Mouse (Mus musculus) limb, embryonic 13.5 days (tissue): ENCODE data around the gene Gbp3. TPM values are rescaled to one million over a fixed set of nuclear protein-coding genes. Genes with fewer than 3 reads are reported as not detected.
A peak's percentile ranks its signal among the peaks of the same experiment; 100 is the strongest.
"Not testable (repeated sequence)": the region's sequence is repeated elsewhere in the genome, so short reads cannot be mapped to it uniquely, and the experiment has no call there.

Experiments used
- ATAC-seq: fragments of 200-750 bp; cut with Nextera tagmentation; 2 replicates; pipeline ENCODE4 v1.8.0; 2017; ENCODE audit warnings: low read depth, moderate number of reproducible peaks, moderate TSS enrichment; ENCODE audit not compliant: low FRiP score
- H3K27ac ChIP-seq: fragments of 300-500 bp; sonication (generic); 2 replicates; pipeline ENCODE4 v1.5.1; 2015; ENCODE audit warnings: inconsistent platforms, mild to moderate bottlenecking, moderate library complexity
- H3K27me3 ChIP-seq: fragments of 300-500 bp; sonication (generic); 2 replicates; pipeline ENCODE4 v1.6.1; 2015; ENCODE audit warnings: mild to moderate bottlenecking, inconsistent platforms
- H3K36me3 ChIP-seq: fragments of 300-500 bp; sonication (generic); 2 replicates; pipeline ENCODE4 v1.6.1; 2015; ENCODE audit warnings: inconsistent platforms, mild to moderate bottlenecking, moderate library complexity
- H3K4me1 ChIP-seq: fragments of 300-500 bp; sonication (generic); 2 replicates; pipeline ENCODE4 v1.6.1; 2015; ENCODE audit warnings: inconsistent platforms
- H3K4me2 ChIP-seq: fragments of 300-500 bp; sonication (generic); replicated peaks from 2 replicates; pipeline ENCODE4 v1.6.1; 2015; ENCODE audit warnings: inconsistent platforms, mild to moderate bottlenecking, moderate library complexity
- H3K4me3 ChIP-seq: fragments of 300-500 bp; sonication (generic); 2 replicates; pipeline ENCODE4 v1.5.1; 2015; ENCODE audit warnings: moderate library complexity, mild to moderate bottlenecking, inconsistent platforms
- H3K9ac ChIP-seq: fragments of 300-500 bp; sonication (generic); 2 replicates; pipeline ENCODE4 v1.6.1; 2015; ENCODE audit warnings: mild to moderate bottlenecking, inconsistent platforms
- H3K9me3 ChIP-seq: fragments of 300-500 bp; sonication (generic); 2 replicates; pipeline ENCODE4 v1.6.1; 2016; ENCODE audit warnings: inconsistent platforms
- WGBS: fragments of 180-500 bp; shearing (Covaris S2); methylation state at CpG from one replicate; pipeline ENCODE4 v1.1.7; 2015; 5-methylcytosine and 5-hydroxymethylcytosine counted together
- polyA plus RNA-seq: library from polyadenylated mRNA; unstranded; fragments of >200 nt; fragmentation: Nextera tagmentation; extraction: Ambion mirVana; gene quantifications from 2 replicates; pipeline ENCODE4 v1.2.1, GENCODE M21; 2015

Gbp3 gene
- polyA plus RNA-seq, 1 experiment from 2014 or later, result 1.1 TPM

DNA sequence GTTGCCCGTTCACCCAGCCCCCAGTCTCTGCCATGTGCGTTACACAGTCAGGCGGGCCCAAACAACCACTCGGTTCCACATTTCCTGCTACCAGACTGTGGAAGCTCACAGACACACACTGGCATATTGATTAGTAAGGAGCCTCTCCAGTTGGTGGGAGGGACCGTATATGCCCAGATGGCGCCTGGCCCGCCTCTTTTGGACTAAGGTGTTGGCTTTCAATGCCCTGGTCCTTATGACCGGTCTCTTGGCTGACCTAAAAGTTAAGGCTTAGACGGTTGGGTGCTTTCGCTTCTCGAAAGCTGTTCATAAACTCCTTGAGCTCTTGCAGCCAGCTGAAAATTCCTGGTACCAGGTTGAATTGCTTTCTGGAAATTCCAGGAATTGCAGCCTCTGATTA lies 4.2 kb upstream of the Gbp3 start:
- WGBS, result 86% methylated on average over 11 of the region's 11 CpGs
- no peak overlapping the region for H3K9ac ChIP-seq
- no peaks in the 10 kb centered on the region for H3K9me3 ChIP-seq
- peaks cover 3% of the 10 kb centered on the region; the same call in 1 of the 2 replicates for H3K4me1 ChIP-seq
- no peak for ATAC-seq
- H3K36me3 ChIP-seq, result no peaks in the 10 kb centered on the region
- H3K27ac ChIP-seq, result no peak overlapping the region
- no peak overlapping the region for H3K4me2 ChIP-seq
- no peaks in the 10 kb centered on the region for H3K27me3 ChIP-seq
- no peak overlapping the region for H3K4me3 ChIP-seq

DNA sequence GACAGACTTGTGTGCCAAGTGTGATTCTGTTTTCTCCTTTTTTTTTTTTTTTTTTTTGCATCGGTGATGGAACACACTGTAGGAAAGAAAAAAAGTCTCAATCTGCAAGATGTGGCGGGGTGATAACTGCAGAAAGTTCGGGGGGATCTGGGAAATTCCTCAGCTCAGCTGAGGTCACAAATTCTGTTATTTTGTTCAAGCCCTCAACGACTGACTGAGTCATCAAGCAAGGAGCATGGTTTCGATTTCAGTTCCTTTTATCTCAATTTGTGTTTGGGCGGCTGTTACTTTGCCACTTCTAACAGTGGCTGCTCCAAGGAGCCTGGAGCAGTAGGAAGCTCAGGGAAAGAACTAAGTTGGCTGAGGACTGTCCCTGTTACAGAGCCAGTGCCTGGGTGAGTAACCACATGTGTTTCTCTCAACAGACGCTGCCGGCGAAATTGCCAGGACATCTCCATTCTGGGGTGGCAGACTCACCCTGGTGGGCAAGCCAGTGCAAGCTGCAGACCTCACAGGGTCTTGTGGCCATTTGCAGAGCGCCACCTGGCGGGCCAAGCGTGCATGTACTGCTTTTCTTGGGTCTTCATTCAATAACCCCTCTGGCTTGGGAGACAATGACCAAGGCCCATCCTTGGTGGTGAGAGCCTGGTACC lies 596 bp downstream of the Gbp3 start:
- Histone ChIP-seq H3K4me2 (peak overlapping the region; percentile 63), H3K9me3 (no peaks in the 10 kb centered on the region), H3K4me3 (peak overlapping the region; percentile 38), H3K27ac (no peak overlapping the region), H3K4me1 (peaks cover 3% of the 10 kb centered on the region; the same call in 1 of the 2 replicates), H3K27me3 (no peaks in the 10 kb centered on the region), H3K9ac (peak overlapping the region; percentile 31), H3K36me3 (no peaks in the 10 kb centered on the region)
- peak; percentile 69 for ATAC-seq
- 9% methylated on average over 12 of the region's 12 CpGs for WGBS

DNA sequence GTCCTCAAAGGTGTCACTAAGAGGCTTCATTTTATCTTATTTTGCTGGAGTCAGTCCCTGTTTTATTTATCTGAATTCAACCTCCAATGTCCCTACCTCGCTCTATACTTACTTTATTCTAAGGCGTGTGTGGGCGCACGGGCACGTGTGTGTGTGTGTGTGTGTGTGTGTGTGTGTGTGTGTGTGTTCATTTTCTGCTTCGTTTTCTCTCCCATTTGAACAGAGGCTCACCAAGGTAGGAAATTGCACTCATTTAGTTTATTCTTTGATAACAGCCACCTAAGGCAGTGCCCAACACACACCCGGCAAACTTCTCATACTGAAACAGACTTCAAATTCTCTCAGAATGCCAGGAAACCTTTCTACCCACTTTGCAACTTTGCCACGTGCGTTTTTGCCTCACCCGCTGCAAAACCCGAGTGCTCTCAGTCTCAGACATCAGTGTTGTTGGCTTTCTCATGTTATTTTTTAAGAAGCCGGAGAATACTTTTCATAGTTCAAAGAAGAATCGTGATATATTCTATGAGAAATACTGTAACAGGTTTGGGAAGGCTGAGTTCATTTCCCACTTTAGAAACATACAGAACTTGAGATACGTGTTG lies 1.3 kb downstream of the Gbp3 start:
- H3K4me2 ChIP-seq, result no peak overlapping the region
- H3K36me3 ChIP-seq, result no peaks in the 10 kb centered on the region
- WGBS, result 88% methylated on average over 14 of the region's 14 CpGs
- no peak overlapping the region for H3K27ac ChIP-seq
- ATAC-seq, result no peak
- no peaks in the 10 kb centered on the region for H3K9me3 ChIP-seq
- no peaks in the 10 kb centered on the region for H3K27me3 ChIP-seq
- no peak overlapping the region for H3K4me3 ChIP-seq
- H3K9ac ChIP-seq, result no peak overlapping the region
- H3K4me1 ChIP-seq, result peaks cover 3% of the 10 kb centered on the region; the same call in 1 of the 2 replicates

DNA sequence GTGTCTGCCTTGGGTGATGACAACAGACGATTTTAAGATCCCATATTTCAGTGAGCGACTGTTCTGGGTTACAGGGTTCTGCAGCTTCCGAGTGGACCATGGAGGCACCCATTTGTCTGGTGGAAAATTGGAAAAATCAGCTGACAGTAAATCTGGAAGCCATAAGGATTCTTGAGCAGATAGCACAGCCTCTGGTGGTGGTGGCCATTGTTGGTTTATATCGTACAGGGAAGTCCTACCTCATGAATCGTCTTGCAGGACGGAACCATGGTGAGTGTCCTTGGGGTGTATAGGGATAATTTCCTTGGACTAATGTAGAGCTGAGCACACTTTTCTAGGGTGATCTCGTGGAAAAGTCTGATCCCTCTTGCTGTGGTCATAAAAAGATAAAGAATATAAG lies 1.8 kb downstream of the Gbp3 start:
- Histone ChIP-seq H3K4me3 (no peak overlapping the region), H3K4me2 (no peak overlapping the region), H3K9me3 (no peaks in the 10 kb centered on the region), H3K4me1 (peaks cover 3% of the 10 kb centered on the region; the same call in 1 of the 2 replicates), H3K27ac (no peak overlapping the region), H3K36me3 (no peaks in the 10 kb centered on the region), H3K27me3 (no peaks in the 10 kb centered on the region), H3K9ac (no peak overlapping the region)
- ATAC-seq, result no peak
- WGBS, result 80% methylated on average over 7 of the region's 7 CpGs

- not testable (repeated sequence) for H3K4me2 ChIP-seq, H3K27ac ChIP-seq, H3K9me3 ChIP-seq, H3K9ac ChIP-seq, H3K4me1 ChIP-seq, H3K4me3 ChIP-seq, ATAC-seq, H3K27me3 ChIP-seq, H3K36me3 ChIP-seq
- WGBS, result 53% methylated on average over 5 of the region's 5 CpGs
Observed at GRCm38 (mm10) chr3:142567490-142567889, 7.7 kb downstream of the Gbp3 start.

GRCm38 (mm10) chr3:142570738-142571137 lies 10.9 kb downstream of the Gbp3 start:
- 0 out of 2 replicates have a peak overlapping the region, but pooled peaks have one; percentile 7 for H3K27ac ChIP-seq
- no peaks in the 10 kb centered on the region for H3K36me3 ChIP-seq
- no peak for ATAC-seq
- 90% methylated on average over 4 of the region's 4 CpGs for WGBS
- no peaks in the 10 kb centered on the region for H3K4me1 ChIP-seq
- no peak overlapping the region for H3K9ac ChIP-seq
- H3K4me2 ChIP-seq, result no peak overlapping the region
- no peaks in the 10 kb centered on the region for H3K9me3 ChIP-seq
- H3K27me3 ChIP-seq, result no peaks in the 10 kb centered on the region
- H3K4me3 ChIP-seq, result no peak overlapping the region

DNA sequence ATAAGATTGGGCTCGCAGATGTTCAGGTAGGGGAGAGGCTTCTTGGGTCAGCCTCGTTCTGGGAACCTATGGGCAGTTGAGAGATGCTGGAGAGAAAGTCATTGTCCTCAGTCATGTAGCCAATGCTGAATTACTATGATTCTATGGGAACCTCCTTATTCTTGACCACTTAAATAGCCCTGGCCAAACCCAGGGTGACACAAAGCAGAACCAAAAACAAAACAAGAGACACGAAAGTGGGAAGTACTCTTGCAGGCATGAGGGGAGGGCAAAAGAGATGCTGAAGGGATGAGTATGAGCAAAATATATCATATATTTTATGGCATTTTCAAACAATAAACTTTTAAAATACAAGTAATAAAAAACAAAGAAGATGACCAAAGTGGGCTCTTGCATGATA lies 17.3 kb downstream of the Gbp3 start:
- no peaks in the 10 kb centered on the region for H3K36me3 ChIP-seq
- H3K27ac ChIP-seq, result no peak overlapping the region
- ATAC-seq, result no peak
- H3K27me3 ChIP-seq, result no peaks in the 10 kb centered on the region
- H3K9ac ChIP-seq, result no peak overlapping the region
- no peaks in the 10 kb centered on the region for H3K4me1 ChIP-seq
- no peaks in the 10 kb centered on the region for H3K9me3 ChIP-seq
- WGBS, result 85% methylated on average over 3 of the region's 3 CpGs
- H3K4me3 ChIP-seq, result no peak overlapping the region
- no peak overlapping the region for H3K4me2 ChIP-seq

- Histone ChIP-seq H3K4me2 (no peak overlapping the region), H3K4me1 (no peaks in the 10 kb centered on the region), H3K27ac (no peak overlapping the region), H3K36me3 (no peaks in the 10 kb centered on the region), H3K9me3 (no peaks in the 10 kb centered on the region), H3K9ac (no peak overlapping the region), H3K4me3 (no peak overlapping the region), H3K27me3 (no peaks in the 10 kb centered on the region)
- 80% methylated on average over 4 of the region's 4 CpGs for WGBS
- ATAC-seq, result no peak
Observed at GRCm38 (mm10) chr3:142578342-142578741, 18.5 kb downstream of the Gbp3 start.

DNA sequence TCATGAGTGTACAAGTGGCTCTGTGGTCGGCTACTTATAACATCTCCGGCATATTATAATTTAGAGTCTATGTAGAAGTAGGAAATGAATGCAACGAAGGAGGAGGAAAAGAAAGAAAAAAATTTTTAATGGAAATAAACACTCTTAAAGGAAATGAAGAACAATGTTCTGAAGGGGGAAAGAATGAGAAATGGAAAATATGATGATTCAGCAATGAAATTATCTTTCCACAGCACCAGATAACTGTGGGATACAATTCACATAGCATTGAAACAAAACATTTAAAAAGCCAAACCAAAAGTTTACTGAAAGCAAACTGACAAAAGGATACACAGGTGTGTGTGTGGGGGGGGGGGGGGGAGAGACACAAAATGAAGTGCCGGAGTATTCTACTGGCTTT lies 23.2 kb downstream of the Gbp3 start:
- Histone ChIP-seq H3K9ac (no peak overlapping the region), H3K36me3 (no peaks in the 10 kb centered on the region), H3K4me3 (no peak overlapping the region), H3K27me3 (no peaks in the 10 kb centered on the region), H3K4me2 (no peak overlapping the region), H3K27ac (no peak overlapping the region), H3K9me3 (no peaks in the 10 kb centered on the region), H3K4me1 (no peaks in the 10 kb centered on the region)
- no peak for ATAC-seq
- 94% methylated on average over 4 of the region's 4 CpGs for WGBS

GRCm38 (mm10) chr3:142587386-142587785 lies 27.6 kb downstream of the Gbp3 start:
- no peak overlapping the region for H3K27ac ChIP-seq
- H3K4me1 ChIP-seq, result no peaks in the 10 kb centered on the region
- no peaks in the 10 kb centered on the region for H3K36me3 ChIP-seq
- H3K4me2 ChIP-seq, result no peak overlapping the region
- no peaks in the 10 kb centered on the region for H3K9me3 ChIP-seq
- H3K9ac ChIP-seq, result no peak overlapping the region
- no peaks in the 10 kb centered on the region for H3K27me3 ChIP-seq
- no peak overlapping the region for H3K4me3 ChIP-seq
- no peak for ATAC-seq

GRCm38 (mm10) chr3:142588888-142589287 lies 29.1 kb downstream of the Gbp3 start:
- ATAC-seq, result no peak
- H3K9ac ChIP-seq, result no peak overlapping the region
- no peak overlapping the region for H3K4me3 ChIP-seq
- no peaks in the 10 kb centered on the region for H3K4me1 ChIP-seq
- H3K27ac ChIP-seq, result no peak overlapping the region
- WGBS, result 72% methylated on average over 2 of the region's 2 CpGs
- no peaks in the 10 kb centered on the region for H3K9me3 ChIP-seq
- no peak overlapping the region for H3K4me2 ChIP-seq
- no peaks in the 10 kb centered on the region for H3K36me3 ChIP-seq
- H3K27me3 ChIP-seq, result no peaks in the 10 kb centered on the region

GRCm38 (mm10) chr3:142590431-142591067 lies 30.7 kb downstream of the Gbp3 start:
- no peaks in the 10 kb centered on the region for H3K27me3 ChIP-seq
- WGBS, result 85% methylated on average over 4 of the region's 4 CpGs
- H3K36me3 ChIP-seq, result no peaks in the 10 kb centered on the region
- no peaks in the 10 kb centered on the region for H3K9me3 ChIP-seq
- no peak overlapping the region for H3K9ac ChIP-seq
- H3K4me2 ChIP-seq, result no peak overlapping the region
- no peak overlapping the region for H3K27ac ChIP-seq
- H3K4me1 ChIP-seq, result no peaks in the 10 kb centered on the region
- no peak overlapping the region for H3K4me3 ChIP-seq
- ATAC-seq, result no peak
